Mouse (Mus musculus): ENCODE results near the gene Atrnl1.

DNA sequence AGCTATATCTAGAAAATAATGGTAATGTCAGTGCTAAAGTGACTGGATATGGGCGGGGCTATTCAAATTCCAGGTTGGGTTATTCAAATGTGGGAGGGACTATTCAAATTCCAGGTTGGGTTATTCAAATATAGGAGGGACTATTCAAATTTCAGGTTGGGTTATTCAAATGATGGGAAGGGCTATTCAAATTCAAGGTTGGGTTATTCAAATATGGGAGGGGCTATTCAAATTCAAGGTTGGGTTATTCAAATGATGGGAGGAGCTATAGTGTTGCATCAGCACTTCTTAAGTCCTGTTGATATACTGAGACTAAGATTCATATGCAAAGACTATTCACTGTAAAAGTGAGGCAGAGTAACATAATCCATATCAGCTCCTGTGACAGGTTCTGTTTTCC, 283.4 kb downstream of the Atrnl1 start:
- TF ChIP-seq CTCF (IDR thresholded peaks at IDR 0.05; ENCODE audit: insufficient read depth, low read length) = no peak
- no peak for TF ChIP-seq POLR2A (IDR thresholded peaks at IDR 0.05; ENCODE audit: borderline replicate concordance, extremely low read depth, low read depth, low read length)
